Mouse (Mus musculus): ENCODE results near the gene Gm49345.
A peak's percentile ranks its signal among the peaks of the same experiment; 100 is the strongest.

Gm49345 gene

GRCm38 (mm10) chr13:67637294-67638007 lies at the start of gene Gm49345, which contains the start of gene Zfp729a:
Gm49345 (minus strand) TSS chr13:67637769.
Zfp729a (minus strand) TSS chr13:67637791.
- DNase-seq = peak; percentile 92

GRCm38 (mm10) chr13:67686971-67687370 lies 49.4 kb upstream of the Gm49345 start, which contains the start of gene Zfp738:
Zfp738 (minus strand) TSS chr13:67687071.
- DNase-seq = no peak

- peak; percentile 3 for DNase-seq
These were observed 46.3 kb upstream of the Gm49345 start for GRCm38 (mm10) chr13:67683841-67684240.

- peak; percentile 93 for DNase-seq
These were observed 45.6 kb upstream of the Gm49345 start for GRCm38 (mm10) chr13:67682959-67683735.

- no peak for DNase-seq
These were observed 37.3 kb upstream of the Gm49345 start for GRCm38 (mm10) chr13:67674902-67675301.

GRCm38 (mm10) chr13:67652496-67652895 lies 14.9 kb upstream of the Gm49345 start:
- DNase-seq = no peak

- peak; percentile 5 for DNase-seq
These were observed 27.5 kb downstream of the Gm49345 start for GRCm38 (mm10) chr13:67610108-67610507.

GRCm38 (mm10) chr13:67609066-67609876 lies 28.3 kb downstream of the Gm49345 start, which contains the start of gene Zfp729b:
Zfp729b (minus strand) TSS chr13:67609707.
- DNase-seq = peak; percentile 90

GRCm38 (mm10) chr13:67572591-67573189 lies 64.9 kb downstream of the Gm49345 start:
- no peak for DNase-seq

- DNase-seq = no peak
These were observed 83.8 kb downstream of the Gm49345 start, which contains the start of gene Zfp748 for GRCm38 (mm10) chr13:67553730-67554129. Zfp748 (minus strand) TSS chr13:67553830.

GRCm38 (mm10) chr13:67552505-67553346 lies 84.8 kb downstream of the Gm49345 start:
- DNase-seq = peak; percentile 94

GRCm38 (mm10) chr13:67545941-67546340 lies 91.6 kb downstream of the Gm49345 start:
- DNase-seq = no peak
